Mouse (Mus musculus): Measurements from ENCODE around the gene Tmem164. TPM values are rescaled to one million over a fixed set of nuclear protein-coding genes. Genes with fewer than 3 reads are reported as not detected.

Gene Tmem164
- polyA plus RNA-seq, 1 experiment from 2014 or later: 53.4 TPM

DNA sequence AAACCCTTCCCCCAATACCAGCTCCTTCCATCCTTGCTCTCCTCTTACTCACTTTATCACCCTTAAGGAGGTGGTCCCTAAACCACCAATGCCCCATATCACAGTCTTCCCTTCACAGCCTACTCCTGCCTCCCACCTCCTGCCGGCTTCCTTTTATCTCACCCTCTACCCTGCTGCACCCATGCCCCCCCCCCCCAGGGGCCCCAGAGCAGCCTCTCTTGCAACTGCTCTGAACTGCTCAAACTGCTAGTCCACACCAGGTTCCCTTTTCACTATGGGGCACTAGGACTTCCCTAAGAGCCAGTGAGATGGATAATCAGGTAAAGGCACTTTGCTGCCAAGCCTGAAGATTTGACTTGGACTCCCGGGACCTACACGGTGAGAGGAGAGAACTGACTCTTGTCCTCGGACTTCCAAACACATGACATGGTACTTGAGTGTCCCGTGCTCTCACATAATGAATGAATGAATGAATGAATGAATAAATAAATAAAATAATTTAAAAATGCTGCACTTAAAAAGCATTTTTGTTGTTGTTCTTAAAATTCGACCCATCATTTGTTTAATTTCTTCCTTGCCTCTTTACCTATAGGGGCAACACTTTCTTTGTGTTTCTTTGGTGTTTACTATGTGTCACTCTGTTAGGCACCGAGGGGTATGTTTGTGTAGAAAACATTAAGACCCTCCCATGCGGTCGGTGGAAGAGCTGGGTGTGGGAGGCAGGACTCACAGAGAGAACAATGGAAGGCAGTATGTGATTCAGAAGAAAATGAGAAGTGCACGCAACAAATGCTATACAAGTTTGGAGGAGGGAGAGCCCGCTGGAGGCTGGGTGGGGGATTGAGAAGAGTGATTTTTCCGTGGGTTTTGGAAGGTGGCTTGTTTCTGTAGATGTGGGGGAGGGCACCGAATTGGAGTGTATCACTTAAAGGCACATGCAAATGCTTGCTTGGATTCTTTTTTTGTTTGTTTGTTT lies 2.4 kb upstream of the Tmem164 start:
- Histone ChIP-seq H3K4me1 (replicated peaks) (peaks cover 8% of the 10 kb centered on the region), H3K4me3 (no peak overlapping the region), H3K27ac (no peak overlapping the region), H3K27me3 (no peaks in the 10 kb centered on the region; the same call in 1 of the 2 replicates), H3K4me2 (no peak overlapping the region), H3K9me3 (replicated peaks) (no peaks in the 10 kb centered on the region), H3K36me3 (no peaks in the 10 kb centered on the region), H3K9ac (no peak overlapping the region)
- 58% methylated on average over 13 of the region's 13 CpGs for WGBS
- ATAC-seq (replicated peaks; ENCODE audit: insufficient number of reproducible peaks, insufficient read depth, low FRiP score, low read depth): no peak

DNA sequence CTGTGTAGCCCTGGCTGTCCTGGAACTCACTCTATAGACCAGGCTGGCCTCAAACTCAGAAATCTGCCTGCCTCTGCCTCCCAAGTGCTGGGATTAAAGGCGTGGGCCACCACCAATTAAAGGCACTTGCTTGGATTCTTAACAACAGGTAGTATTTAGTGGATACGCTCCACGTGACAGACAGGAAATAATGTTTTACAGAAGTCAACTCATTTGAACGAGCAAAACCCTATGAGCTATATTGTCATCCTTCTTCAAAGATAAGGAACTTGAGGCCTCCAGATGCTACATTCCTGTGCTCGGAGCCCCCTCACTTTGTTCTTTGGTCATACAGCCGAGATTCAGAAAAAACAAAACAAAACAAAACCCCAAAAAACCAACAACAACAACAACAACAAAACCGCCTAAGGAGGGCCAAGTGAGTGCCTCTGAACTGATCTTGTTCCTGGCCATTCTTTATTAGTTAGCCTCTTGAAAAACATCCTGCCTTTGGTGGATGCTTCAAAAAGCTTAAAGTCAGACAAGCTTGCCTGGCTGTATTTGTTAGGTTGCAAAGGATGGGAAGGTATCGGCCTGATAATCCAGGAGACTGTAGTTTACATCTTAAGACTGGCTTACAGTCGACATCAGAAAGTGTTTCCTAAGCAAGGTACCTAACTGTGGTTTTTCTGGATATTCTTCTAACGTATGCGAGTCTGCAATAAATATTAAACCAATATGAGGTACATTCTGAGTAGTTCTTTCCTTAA lies 1.5 kb upstream of the Tmem164 start:
- WGBS: 40% methylated on average over 11 of the region's 11 CpGs
- Histone ChIP-seq H3K9ac (peak overlapping the region; percentile 47), H3K4me3 (peak overlapping the region; percentile 71), H3K27me3 (no peaks in the 10 kb centered on the region; the same call in 1 of the 2 replicates), H3K9me3 (replicated peaks) (no peaks in the 10 kb centered on the region), H3K4me1 (replicated peaks) (peaks cover 16% of the 10 kb centered on the region), H3K4me2 (peak overlapping the region; percentile 73), H3K36me3 (no peaks in the 10 kb centered on the region), H3K27ac (peak overlapping the region; percentile 97)
- ATAC-seq (replicated peaks; ENCODE audit: insufficient number of reproducible peaks, insufficient read depth, low FRiP score, low read depth): no peak

DNA sequence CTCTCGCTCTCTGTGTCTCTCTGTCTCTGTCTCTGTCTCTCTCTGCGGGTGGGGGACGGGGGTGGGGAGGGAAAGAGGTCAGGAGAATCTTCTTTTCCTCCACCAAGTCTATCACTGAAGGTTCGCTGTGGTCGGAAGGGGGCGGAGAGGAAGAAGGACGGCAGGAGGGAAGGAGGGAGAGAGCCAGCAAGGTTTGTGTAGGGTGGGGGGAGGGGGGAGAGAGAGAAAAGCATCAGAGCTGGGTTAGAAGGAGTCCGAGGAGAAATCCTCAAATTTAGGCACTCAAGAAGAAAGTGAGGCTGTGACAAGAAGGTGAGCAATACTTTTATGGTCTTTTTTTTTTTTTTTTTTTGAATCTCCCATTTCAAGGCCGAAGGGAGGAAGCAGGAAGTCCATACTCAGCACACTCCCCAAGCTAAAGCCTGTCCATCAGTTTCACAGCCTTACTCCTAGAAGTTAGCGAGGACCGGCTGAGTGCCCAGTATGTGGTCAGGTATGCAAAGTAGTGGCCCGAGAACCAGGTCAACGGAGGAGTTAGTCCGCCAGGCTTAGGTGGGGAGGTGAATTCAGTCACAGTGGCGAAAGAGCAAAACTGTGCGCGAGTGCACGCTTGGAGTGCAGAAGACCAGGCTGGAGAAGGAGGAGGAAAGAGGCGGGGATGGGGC lies 683 bp upstream of the Tmem164 start:
- Histone ChIP-seq H3K9me3 (replicated peaks) (no peaks in the 10 kb centered on the region), H3K27ac (peak overlapping the region; percentile 97), H3K27me3 (no peaks in the 10 kb centered on the region; the same call in 1 of the 2 replicates), H3K9ac (peak overlapping the region; percentile 47), H3K4me1 (replicated peaks) (peaks cover 18% of the 10 kb centered on the region), H3K36me3 (no peaks in the 10 kb centered on the region), H3K4me3 (peak overlapping the region; percentile 71), H3K4me2 (peak overlapping the region; percentile 73)
- peak; percentile 33; the same call in 1 of the 2 replicates for ATAC-seq (replicated peaks; ENCODE audit: insufficient number of reproducible peaks, insufficient read depth, low FRiP score, low read depth)
- WGBS: 13% methylated on average over 19 of the region's 19 CpGs

DNA sequence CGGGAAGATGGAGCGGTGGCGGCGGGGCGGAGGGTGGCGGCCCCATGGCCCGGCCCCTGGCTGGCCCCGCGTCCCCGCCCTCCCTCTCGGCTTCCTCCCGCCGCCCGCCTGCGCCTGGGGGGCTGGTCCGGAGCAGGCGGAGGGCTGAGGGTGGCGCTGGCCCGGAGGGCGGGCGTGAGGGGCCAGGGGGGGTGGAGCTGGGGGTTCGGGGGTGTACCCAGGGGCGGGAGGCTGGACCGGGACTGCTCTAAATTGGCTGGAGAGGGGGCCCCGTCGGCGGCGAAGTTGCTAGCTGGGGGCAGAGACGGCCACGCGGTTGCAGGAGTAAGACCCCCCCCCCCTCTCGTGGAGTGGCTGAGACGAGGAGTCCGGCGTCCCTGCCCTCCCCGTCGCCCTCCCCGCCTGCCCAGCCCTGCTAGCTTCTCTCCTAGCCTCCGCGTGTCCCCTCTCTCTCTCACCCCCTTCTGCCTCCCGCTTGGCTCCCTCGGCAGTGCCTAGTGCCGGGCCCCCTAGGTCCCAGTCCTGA lies 473 bp downstream of the Tmem164 start:
- ATAC-seq (replicated peaks; ENCODE audit: insufficient number of reproducible peaks, insufficient read depth, low FRiP score, low read depth): peak; percentile 87
- Histone ChIP-seq H3K4me3 (peak overlapping the region; percentile 71), H3K9me3 (replicated peaks) (no peaks in the 10 kb centered on the region), H3K27ac (peak overlapping the region; percentile 97), H3K27me3 (no peaks in the 10 kb centered on the region; the same call in 1 of the 2 replicates), H3K4me1 (replicated peaks) (peaks cover 21% of the 10 kb centered on the region), H3K4me2 (peak overlapping the region; percentile 73), H3K9ac (peak overlapping the region; percentile 64), H3K36me3 (no peaks in the 10 kb centered on the region)
- WGBS: 12% methylated on average over 11 of the region's 43 CpGs

DNA sequence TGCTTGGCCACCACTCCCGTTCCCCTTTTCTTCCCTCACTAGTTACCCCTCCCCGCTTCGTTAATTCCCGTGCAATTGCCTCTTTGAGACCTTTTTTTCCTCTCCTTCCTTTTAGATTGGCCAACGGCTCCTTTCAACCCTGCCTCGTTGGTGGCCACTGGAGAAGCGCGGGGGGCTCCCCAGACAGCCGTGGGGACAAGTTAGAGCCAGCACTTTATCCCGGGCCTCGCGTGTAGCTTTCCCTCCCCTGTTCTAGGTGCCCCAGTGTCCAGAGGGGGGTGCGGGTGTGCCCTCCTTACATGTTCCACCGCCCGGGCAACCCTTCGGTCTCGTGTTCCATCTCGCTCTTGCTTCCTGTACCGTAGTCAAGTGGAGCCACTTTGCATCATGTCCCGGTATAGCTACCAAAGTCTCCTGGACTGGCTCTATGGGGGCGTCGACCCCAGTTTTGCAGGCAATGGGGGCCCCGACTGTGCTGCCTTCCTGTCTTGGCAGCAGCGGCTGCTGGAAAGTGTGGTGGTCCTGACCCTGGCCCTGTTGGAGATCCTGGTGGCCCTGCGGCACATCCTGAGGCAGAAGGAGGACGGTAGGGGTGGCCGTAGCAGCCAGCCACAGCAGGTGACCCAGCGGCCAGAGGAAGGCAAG lies 1.1 kb downstream of the Tmem164 start:
- WGBS: 10% methylated on average over 27 of the region's 28 CpGs
- H3K36me3 ChIP-seq: no peaks in the 10 kb centered on the region
- peak overlapping the region; percentile 71 for H3K4me3 ChIP-seq
- H3K4me2 ChIP-seq: peak overlapping the region; percentile 73
- H3K27me3 ChIP-seq: no peaks in the 10 kb centered on the region; the same call in 1 of the 2 replicates
- H3K27ac ChIP-seq: peak overlapping the region; percentile 97
- peaks cover 21% of the 10 kb centered on the region for H3K4me1 ChIP-seq (replicated peaks)
- no peaks in the 10 kb centered on the region for H3K9me3 ChIP-seq (replicated peaks)
- H3K9ac ChIP-seq: peak overlapping the region; percentile 64
- no peak for ATAC-seq (replicated peaks; ENCODE audit: insufficient number of reproducible peaks, insufficient read depth, low FRiP score, low read depth)

DNA sequence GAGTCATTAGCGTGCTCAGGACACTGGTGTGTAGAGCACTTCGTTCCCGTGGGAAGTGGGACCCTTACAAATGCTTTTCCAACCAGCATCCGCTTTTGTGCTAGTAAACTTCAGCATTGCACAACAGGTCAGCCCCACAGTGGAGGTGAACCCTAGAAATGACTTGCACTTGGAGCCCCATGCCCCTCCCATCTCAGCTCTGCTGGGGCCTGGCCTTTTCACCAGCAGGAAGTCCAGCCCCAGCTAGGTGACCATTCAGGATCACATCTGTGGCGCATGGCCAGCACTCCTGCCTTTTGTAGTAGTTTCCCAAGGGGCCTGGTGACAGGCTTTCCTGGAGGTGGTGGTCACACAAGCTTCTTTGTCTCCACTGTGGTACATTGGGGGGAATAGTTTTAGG lies 1.8 kb downstream of the Tmem164 start:
- Histone ChIP-seq H3K4me3 (peak overlapping the region; percentile 71), H3K27ac (peak overlapping the region; percentile 97), H3K9ac (peak overlapping the region; percentile 64), H3K4me1 (replicated peaks) (peaks cover 24% of the 10 kb centered on the region), H3K9me3 (replicated peaks) (no peaks in the 10 kb centered on the region), H3K27me3 (no peaks in the 10 kb centered on the region; the same call in 1 of the 2 replicates), H3K4me2 (peak overlapping the region; percentile 73), H3K36me3 (no peaks in the 10 kb centered on the region)
- no peak for ATAC-seq (replicated peaks; ENCODE audit: insufficient number of reproducible peaks, insufficient read depth, low FRiP score, low read depth)
- WGBS: 34% methylated on average over 5 of the region's 5 CpGs

DNA sequence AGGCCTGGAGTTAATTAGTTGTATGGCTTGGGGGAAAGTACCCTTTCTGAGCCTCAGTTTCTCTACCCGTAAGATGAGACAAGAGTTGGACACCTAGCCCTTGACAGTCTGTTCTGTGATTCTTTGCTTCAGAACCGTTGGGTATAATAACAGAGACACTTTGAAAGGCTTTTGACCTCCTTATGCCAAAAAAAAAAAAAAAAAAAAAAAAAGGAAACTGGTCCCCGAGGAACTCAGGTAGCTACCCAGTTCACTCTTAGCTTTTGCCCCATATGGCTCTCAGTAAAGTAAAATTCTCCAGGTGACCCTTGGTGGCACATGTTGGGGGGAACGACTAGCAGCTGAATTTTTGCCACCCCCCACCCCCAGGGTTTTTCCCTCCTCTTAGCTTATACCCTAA lies 3.5 kb downstream of the Tmem164 start:
- Histone ChIP-seq H3K9me3 (replicated peaks) (no peaks in the 10 kb centered on the region), H3K4me2 (peak overlapping the region; percentile 73), H3K27me3 (no peaks in the 10 kb centered on the region; the same call in 1 of the 2 replicates), H3K4me3 (peak overlapping the region; percentile 71), H3K36me3 (no peaks in the 10 kb centered on the region), H3K9ac (no peak overlapping the region), H3K27ac (peak overlapping the region; percentile 7; the same call in 1 of the 2 replicates), H3K4me1 (replicated peaks) (peaks cover 24% of the 10 kb centered on the region)
- no peak for ATAC-seq (replicated peaks; ENCODE audit: insufficient number of reproducible peaks, insufficient read depth, low FRiP score, low read depth)
- 37% methylated on average over 4 of the region's 4 CpGs for WGBS

DNA sequence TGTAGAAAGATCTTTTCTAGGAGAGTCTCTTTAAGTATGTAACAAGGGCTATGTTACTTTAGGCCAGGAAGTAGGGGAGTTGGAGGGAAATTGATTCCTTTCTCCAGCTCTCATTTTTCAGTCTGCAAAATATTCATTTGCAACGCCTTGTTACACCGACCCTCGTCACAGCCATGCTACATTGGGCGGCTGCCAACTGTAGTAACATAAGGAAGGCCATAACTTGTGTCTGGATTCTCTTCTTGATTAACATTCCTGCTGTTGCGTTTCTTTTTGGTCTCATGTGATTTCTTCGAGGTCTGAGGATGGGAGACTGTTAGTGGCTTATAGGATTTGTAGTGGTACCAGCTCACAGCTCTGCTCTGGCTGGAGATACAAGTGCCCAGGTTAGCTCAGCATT lies 4.5 kb downstream of the Tmem164 start:
- H3K36me3 ChIP-seq: no peaks in the 10 kb centered on the region
- ATAC-seq (replicated peaks; ENCODE audit: insufficient number of reproducible peaks, insufficient read depth, low FRiP score, low read depth): no peak
- H3K4me3 ChIP-seq: peak overlapping the region; percentile 71; the same call in 1 of the 2 replicates
- peaks cover 24% of the 10 kb centered on the region for H3K4me1 ChIP-seq (replicated peaks)
- no peak overlapping the region for H3K9ac ChIP-seq
- peak overlapping the region; percentile 73 for H3K4me2 ChIP-seq
- WGBS: 27% methylated on average over 6 of the region's 6 CpGs
- 0 out of 2 replicates have a peak overlapping the region, but pooled peaks have one; percentile 22 for H3K27ac ChIP-seq
- H3K9me3 ChIP-seq (replicated peaks): no peaks in the 10 kb centered on the region
- no peaks in the 10 kb centered on the region; the same call in 1 of the 2 replicates for H3K27me3 ChIP-seq

DNA sequence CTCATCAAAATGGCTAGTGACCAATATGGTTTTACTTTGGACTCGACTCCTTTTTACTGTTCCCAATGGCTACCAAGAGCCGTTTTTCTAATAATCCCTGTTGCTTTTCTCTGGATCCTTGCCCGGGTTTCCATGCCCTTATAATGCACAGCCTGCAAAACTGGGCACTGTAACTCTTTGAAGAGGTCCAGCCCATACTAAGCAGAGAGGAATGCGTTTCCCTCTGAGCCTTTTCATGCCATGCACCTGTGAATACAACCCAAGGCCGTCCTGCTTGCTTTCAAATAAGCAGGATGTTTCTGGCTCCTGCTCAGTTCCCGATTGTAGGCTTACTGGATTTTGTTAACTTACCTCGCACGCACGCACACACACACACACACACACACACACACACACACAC lies 7.3 kb downstream of the Tmem164 start:
- Histone ChIP-seq H3K9ac (no peak overlapping the region), H3K36me3 (no peaks in the 10 kb centered on the region), H3K4me2 (no peak overlapping the region), H3K4me1 (replicated peaks) (peaks cover 16% of the 10 kb centered on the region), H3K27me3 (no peaks in the 10 kb centered on the region), H3K9me3 (replicated peaks) (no peaks in the 10 kb centered on the region), H3K27ac (no peak overlapping the region), H3K4me3 (no peak overlapping the region)
- ATAC-seq (replicated peaks; ENCODE audit: insufficient number of reproducible peaks, insufficient read depth, low FRiP score, low read depth): no peak
- 69% methylated on average over 7 of the region's 9 CpGs for WGBS

DNA sequence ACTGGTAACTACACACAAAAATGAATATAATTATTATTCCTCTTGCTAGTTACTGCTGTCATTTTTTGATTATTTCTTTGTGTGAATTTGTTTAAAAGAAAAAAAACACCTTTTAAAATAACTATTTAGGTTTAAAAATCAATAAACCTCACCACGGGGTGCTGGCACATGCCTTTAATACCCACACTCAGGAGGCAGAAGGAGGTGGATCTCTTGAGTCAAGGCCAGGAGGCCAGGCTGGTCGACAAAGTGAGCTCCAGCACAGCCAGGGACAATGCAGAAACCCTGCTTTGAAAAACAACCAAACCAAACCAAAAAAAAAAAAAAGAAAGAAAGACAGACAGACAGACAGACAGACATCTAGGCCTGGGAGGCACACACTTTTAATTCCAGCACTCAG lies 12.1 kb downstream of the Tmem164 start:
- peaks cover 7% of the 10 kb centered on the region; the same call in 1 of the 2 replicates for H3K4me1 ChIP-seq (replicated peaks)
- no peak for ATAC-seq (replicated peaks; ENCODE audit: insufficient number of reproducible peaks, insufficient read depth, low FRiP score, low read depth)
- no peaks in the 10 kb centered on the region for H3K9me3 ChIP-seq (replicated peaks)
- no peak overlapping the region for H3K27ac ChIP-seq
- WGBS: 47% methylated on average over 2 of the region's 2 CpGs
- H3K4me2 ChIP-seq: no peak overlapping the region
- no peak overlapping the region for H3K4me3 ChIP-seq
- H3K27me3 ChIP-seq: no peaks in the 10 kb centered on the region
- no peaks in the 10 kb centered on the region for H3K36me3 ChIP-seq
- no peak overlapping the region for H3K9ac ChIP-seq

Data from heart, embryonic 15.5 days (tissue).